Mouse (Mus musculus) kidney, adult 2 months (tissue): ENCODE results near the gene Cacna1g. TPM values are rescaled to one million over a fixed set of nuclear protein-coding genes. Genes with fewer than 3 reads are reported as not detected.

Experiments used
- DNase-seq: peaks from one replicate; pipeline ENCODE4 v3.0.0; 2021
- H3K27ac ChIP-seq: fragments of 200-500 bp; 2 replicates; pipeline ENCODE4 v1.5.1; 2012; ENCODE audit warnings: low read depth, low read length, control low read depth, inconsistent platforms; ENCODE audit not compliant: insufficient read depth
- H3K27me3 ChIP-seq: fragments of 200-500 bp; replicated peaks from 2 replicates; pipeline ENCODE4 v1.6.1; 2012; ENCODE audit warnings: mild to moderate bottlenecking, moderate library complexity, low read length, inconsistent platforms; ENCODE audit not compliant: control insufficient read depth, insufficient read depth
- H3K36me3 ChIP-seq: fragments of 200-500 bp; 2 replicates; pipeline ENCODE4 v1.6.1; 2012; ENCODE audit warnings: mild to moderate bottlenecking, moderate library complexity, low read length, inconsistent platforms; ENCODE audit not compliant: control insufficient read depth, insufficient read depth
- H3K4me1 ChIP-seq: fragments of 200-500 bp; 2 replicates; pipeline ENCODE4 v1.6.1; 2011; ENCODE audit warnings: low read length; ENCODE audit not compliant: control insufficient read depth, insufficient read depth
- H3K4me3 ChIP-seq: fragments of 200-500 bp; 2 replicates; pipeline ENCODE4 v1.5.1; 2011; ENCODE audit warnings: mild to moderate bottlenecking, low read depth, low read length, control low read depth; ENCODE audit not compliant: insufficient read depth
- CTCF ChIP-seq: fragments of 200-500 bp; conservative IDR thresholded peaks from 2 replicates; pipeline ENCODE4 v1.5.1; 2011; ENCODE audit warnings: low read depth, mild to moderate bottlenecking, control low read depth, low read length, moderate library complexity, mixed read lengths; ENCODE audit not compliant: insufficient read depth, insufficient read length
- POLR2A ChIP-seq: fragments of 200-500 bp; IDR thresholded peaks from one replicate; pipeline ENCODE4 v1.6.1; 2011; ENCODE audit warnings: low read depth, low read length, control low read depth
- WGBS: fragments of 180-500 bp; shearing (Covaris S2); methylation state at CpG from one replicate; pipeline ENCODE4 v1.1.7; 2018; 5-methylcytosine and 5-hydroxymethylcytosine counted together
- polyA plus RNA-seq: library from polyadenylated mRNA; depleted of rRNA; stranded (reverse); fragments of >200 nt; gene quantifications from 2 replicates; pipeline ENCODE4 v1.2.3, GENCODE M21; 2012

Cacna1g gene
- polyA plus RNA-seq, 1 experiment: 7.6 TPM

GRCm38 (mm10) chr11:94392672-94393109, 81.3 kb downstream of the Cacna1g start, which contains the start of gene Abcc3:
TSS of gene Abcc3 (minus strand) at chr11:94392997.
- H3K4me3 ChIP-seq: peak within 1 kb of the TSS; percentile 46
- H3K27ac ChIP-seq: no peak within 1 kb of the TSS
- TF ChIP-seq POLR2A (peak; percentile 31), CTCF (no peak)
- no peaks in the 10 kb centered on the region for H3K27me3 ChIP-seq
- WGBS: 17% methylated on average over 20 of the region's 20 CpGs
- DNase-seq: peak; percentile 63
- H3K36me3 ChIP-seq: no peaks in the 10 kb centered on the region
- H3K4me1 ChIP-seq: no peaks in the 10 kb centered on the region

- 86% methylated on average over 10 of the region's 10 CpGs for WGBS
- Histone ChIP-seq H3K4me1 (no peaks in the 10 kb centered on the region), H3K4me3 (no peak overlapping the region), H3K27ac (no peak overlapping the region), H3K27me3 (no peaks in the 10 kb centered on the region), H3K36me3 (no peaks in the 10 kb centered on the region)
- DNase-seq: no peak
- TF ChIP-seq CTCF: no peak
- TF ChIP-seq POLR2A: no peak
Observed at GRCm38 (mm10) chr11:94391661-94392060, 82.3 kb downstream of the Cacna1g start.

- DNase-seq: no peak
- 0 out of 2 replicates have a peak, but pooled peaks cover under 1% of the 10 kb centered on the region for H3K4me1 ChIP-seq
Observed at GRCm38 (mm10) chr11:94390825-94391224, 83.2 kb downstream of the Cacna1g start.

GRCm38 (mm10) chr11:94389724-94390396, 84.1 kb downstream of the Cacna1g start:
- no peak for DNase-seq
- H3K4me1 ChIP-seq: peaks cover 5% of the 10 kb centered on the region; the same call in 1 of the 2 replicates
- 68% methylated on average over 6 of the region's 6 CpGs for WGBS
- H3K4me3 ChIP-seq: no peak overlapping the region
- TF ChIP-seq CTCF (no peak), POLR2A (no peak)
- H3K27me3 ChIP-seq: no peaks in the 10 kb centered on the region
- H3K27ac ChIP-seq: no peak overlapping the region
- no peaks in the 10 kb centered on the region for H3K36me3 ChIP-seq

More at GRCm38 (mm10) chr11:94390825-94391224, 83.2 kb downstream of the Cacna1g start:
- no peaks in the 10 kb centered on the region for H3K36me3 ChIP-seq
- no peaks in the 10 kb centered on the region for H3K27me3 ChIP-seq
- H3K4me3 ChIP-seq: no peak overlapping the region
- H3K27ac ChIP-seq: no peak overlapping the region
- WGBS: 81% methylated on average over 6 of the region's 6 CpGs
- TF ChIP-seq CTCF (no peak), POLR2A (no peak)

GRCm38 (mm10) chr11:94389021-94389420, 85.0 kb downstream of the Cacna1g start:
- WGBS: 92% methylated on average over 4 of the region's 4 CpGs
- Histone ChIP-seq H3K36me3 (no peaks in the 10 kb centered on the region), H3K27ac (no peak overlapping the region), H3K27me3 (no peaks in the 10 kb centered on the region), H3K4me1 (peaks cover 5% of the 10 kb centered on the region; the same call in 1 of the 2 replicates), H3K4me3 (no peak overlapping the region)
- TF ChIP-seq CTCF (no peak), POLR2A (no peak)
- no peak for DNase-seq

- Histone ChIP-seq H3K27ac (no peak overlapping the region), H3K27me3 (no peaks in the 10 kb centered on the region), H3K4me1 (peaks cover 5% of the 10 kb centered on the region; the same call in 1 of the 2 replicates), H3K4me3 (no peak overlapping the region), H3K36me3 (no peaks in the 10 kb centered on the region)
- TF ChIP-seq CTCF: no peak
- TF ChIP-seq POLR2A: no peak
- 80% methylated on average over 4 of the region's 4 CpGs for WGBS
- no peak for DNase-seq
Observed at GRCm38 (mm10) chr11:94387756-94388155, 86.2 kb downstream of the Cacna1g start.

GRCm38 (mm10) chr11:94385977-94386771, 87.8 kb downstream of the Cacna1g start:
- 21% methylated on average over 12 of the region's 12 CpGs for WGBS
- Histone ChIP-seq H3K4me3 (no peak overlapping the region), H3K27me3 (no peaks in the 10 kb centered on the region), H3K27ac (peak overlapping the region; percentile 41; the same call in 1 of the 2 replicates), H3K4me1 (peaks cover 5% of the 10 kb centered on the region; the same call in 1 of the 2 replicates), H3K36me3 (no peaks in the 10 kb centered on the region)
- DNase-seq: peak; percentile 76
- TF ChIP-seq POLR2A: no peak
- TF ChIP-seq CTCF: no peak
